Mouse (Mus musculus) right cerebral cortex, postnatal 36 days (tissue): ENCODE results near the gene Ccdc174.
"Not testable (repeated sequence)": the region's sequence is repeated elsewhere in the genome, so short reads cannot be mapped to it uniquely, and the experiment has no call there.

ENCODE experiments used
- DNase-seq, 2 experiments: peaks; one replicate each; pipeline ENCODE4 v3.0.0; 2022; ENCODE audit warnings: low spot score in 2 of 2, mixed read lengths in 1 of 2

Gene Ccdc174

GRCm38 (mm10) chr6:91877885-91878651 is at the start of gene Ccdc174:
Gene Ccdc174 (plus strand): TSS chr6:91878053.
- peak; percentile 93 to 97 for DNase-seq

GRCm38 (mm10) chr6:91832863-91833440 is 44.9 kb upstream of the Ccdc174 start:
- DNase-seq: no peak

GRCm38 (mm10) chr6:91839010-91839871 is 38.6 kb upstream of the Ccdc174 start:
- peak; percentile 63 to 66 for DNase-seq

- no peak for DNase-seq
Measured at GRCm38 (mm10) chr6:91842897-91843627, 34.8 kb upstream of the Ccdc174 start.

GRCm38 (mm10) chr6:91843628-91844153 is 34.2 kb upstream of the Ccdc174 start:
- DNase-seq: no peak

- DNase-seq: no peak
Measured at GRCm38 (mm10) chr6:91852550-91852949, 25.3 kb upstream of the Ccdc174 start.

GRCm38 (mm10) chr6:91858339-91858738 is 19.5 kb upstream of the Ccdc174 start:
- no peak for DNase-seq

GRCm38 (mm10) chr6:91862848-91863247 is 15.0 kb upstream of the Ccdc174 start:
- DNase-seq: no peak

GRCm38 (mm10) chr6:91864595-91864994 is 13.3 kb upstream of the Ccdc174 start:
- no peak for DNase-seq

- peak; percentile 62 to 67 for DNase-seq
Measured at GRCm38 (mm10) chr6:91865601-91866000, 12.3 kb upstream of the Ccdc174 start.

- no peak for DNase-seq
Measured at GRCm38 (mm10) chr6:91868091-91868490, 9.8 kb upstream of the Ccdc174 start.

- DNase-seq: no peak
Measured at GRCm38 (mm10) chr6:91872781-91873180, 5.1 kb upstream of the Ccdc174 start.

- DNase-seq: no peak
Measured at GRCm38 (mm10) chr6:91883859-91884258, 6.0 kb downstream of the Ccdc174 start.

- no peak for DNase-seq
Measured at GRCm38 (mm10) chr6:91889255-91889906, 11.5 kb downstream of the Ccdc174 start.

- DNase-seq: no peak
Measured at GRCm38 (mm10) chr6:91890615-91891014, 12.8 kb downstream of the Ccdc174 start.

- no peak for DNase-seq
Measured at GRCm38 (mm10) chr6:91891776-91892175, 13.9 kb downstream of the Ccdc174 start.

GRCm38 (mm10) chr6:91896783-91897182 is 18.9 kb downstream of the Ccdc174 start:
- DNase-seq: no peak

- peak; percentile 20 to 48 for DNase-seq
Measured at GRCm38 (mm10) chr6:91901505-91901904, 23.7 kb downstream of the Ccdc174 start.

GRCm38 (mm10) chr6:91902509-91902908 is 24.7 kb downstream of the Ccdc174 start, which contains the start of gene 4930590J08Rik:
Gene 4930590J08Rik (plus strand): TSS chr6:91902809.
- not testable (repeated sequence) for DNase-seq

GRCm38 (mm10) chr6:91914011-91914410 is 36.2 kb downstream of the Ccdc174 start:
- no peak for DNase-seq

- DNase-seq: peak; percentile 44 to 69
Measured at GRCm38 (mm10) chr6:91917286-91917685, 39.4 kb downstream of the Ccdc174 start.
